Mouse (Mus musculus) erythroblast, embryonic 14.5 days (primary cell): ENCODE measurements around the gene Ptpn12.

Experiments
- GATA1 ChIP-seq: IDR thresholded peaks from 2 replicates; pipeline ENCODE4 v1.6.1; 2012; ENCODE audit warnings: low read length, inconsistent platforms, mixed read lengths
- TAL1 ChIP-seq: IDR thresholded peaks from 3 replicates; pipeline ENCODE4 v1.6.1; 2012; ENCODE audit warnings: low read length, inconsistent platforms, mixed read lengths

- TF ChIP-seq GATA1 (no peak), TAL1 (no peak)
Observed at GRCm38 (mm10) chr5:20956298-20956697, 99.4 kb downstream of the Ptpn12 start, which contains the start of gene Rsbn1l.
